Comparison of ENCODE assay signal across 8 mouse cellular contexts in genomic region chr12:80153687-80154326, GRCm38 (mm10). TPM values are rescaled to one million over a fixed set of nuclear protein-coding genes. Genes with fewer than 3 reads are reported as not detected.
DNase-seq lines count a peak whose midpoint lies in the region; ATAC-seq and TF ChIP-seq lines count a peak whose summit lies in the region.

No protein-coding gene starts in this region.

- no peak overlapping the region for H3K27ac ChIP-seq in midbrain, embryonic 10.5 days (replicated peaks)
- H3K27ac ChIP-seq in midbrain, embryonic 15.5 days, result no peak overlapping the region
- H3K27ac ChIP-seq in lung, embryonic 14.5 days (ENCODE audit: low read depth), result no peak overlapping the region

- DNase-seq in cerebellum, adult 18-20 months, result peak; percentile 53 to 58
- no peak for DNase-seq in cerebellum, adult 11-12 months
- DNase-seq in midbrain, embryonic 10.5 days (ENCODE audit: low spot score), result peak; percentile 49
- peak; percentile 67 to 71 for DNase-seq in adrenal gland, postnatal 36 days
- DNase-seq in gastrocnemius, postnatal 10 days, result peak; percentile 60
- DNase-seq in lung, embryonic 14.5 days, result peak; percentile 85
- DNase-seq in spleen, postnatal 36 days (ENCODE audit: low spot score in 2 of 2), result peak; percentile 30 to 58

- H3K27me3 ChIP-seq in midbrain, embryonic 10.5 days (ENCODE audit: low read depth, poor library complexity, severe bottlenecking), result no peaks in the 10 kb centered on the region
- H3K27me3 ChIP-seq in midbrain, embryonic 15.5 days (replicated peaks), result no peaks in the 10 kb centered on the region
- no peaks in the 10 kb centered on the region for H3K27me3 ChIP-seq in lung, embryonic 14.5 days (ENCODE audit: insufficient read depth, low read length)

- no peak overlapping the region for H3K4me2 ChIP-seq in midbrain, embryonic 15.5 days
- no peak overlapping the region for H3K4me2 ChIP-seq in lung, embryonic 14.5 days

- TF ChIP-seq CTCF in lung, embryonic 14.5 days (IDR thresholded peaks at IDR 0.05; ENCODE audit: low read depth), result peak; percentile 84

- no peak overlapping the region for H3K4me3 ChIP-seq in midbrain, embryonic 10.5 days
- H3K4me3 ChIP-seq in midbrain, embryonic 15.5 days, result no peak overlapping the region
- no peak overlapping the region for H3K4me3 ChIP-seq in lung, embryonic 14.5 days (ENCODE audit: low read depth, low read length)

- peaks cover 7% of the 10 kb centered on the region for H3K4me1 ChIP-seq in midbrain, embryonic 10.5 days
- H3K4me1 ChIP-seq in midbrain, embryonic 15.5 days, result no peaks in the 10 kb centered on the region
- no peaks in the 10 kb centered on the region for H3K4me1 ChIP-seq in lung, embryonic 14.5 days (ENCODE audit: insufficient read depth)

- no peaks in the 10 kb centered on the region for H3K36me3 ChIP-seq in midbrain, embryonic 10.5 days
- no peaks in the 10 kb centered on the region for H3K36me3 ChIP-seq in midbrain, embryonic 15.5 days (replicated peaks)
- no peaks in the 10 kb centered on the region for H3K36me3 ChIP-seq in lung, embryonic 14.5 days (ENCODE audit: insufficient read depth)

- 43% methylated on average over 10 of the region's 10 CpGs for WGBS in midbrain, embryonic 10.5 days
- WGBS in midbrain, embryonic 15.5 days, result 44% methylated on average over 10 of the region's 10 CpGs
- 38% methylated on average over 10 of the region's 10 CpGs for WGBS in lung, embryonic 14.5 days

- H3K9ac ChIP-seq in midbrain, embryonic 15.5 days, result no peak overlapping the region
- no peak overlapping the region for H3K9ac ChIP-seq in lung, embryonic 14.5 days

- no peak for ATAC-seq in midbrain, embryonic 15.5 days (replicated peaks)
- no peak for ATAC-seq in lung, embryonic 14.5 days (ENCODE audit: insufficient read depth)

- H3K9me3 ChIP-seq in midbrain, embryonic 10.5 days (replicated peaks), result peaks cover 9% of the 10 kb centered on the region; the same call in 1 of the 2 replicates
- no peaks in the 10 kb centered on the region for H3K9me3 ChIP-seq in midbrain, embryonic 15.5 days
- no peaks in the 10 kb centered on the region; the same call in 1 of the 2 replicates for H3K9me3 ChIP-seq in lung, embryonic 14.5 days (ENCODE audit: low read depth, low read length)

RNA-seq across cellular contexts. Expression of gene Zfp36l1, which starts 41.0 kb away (rescaled TPM):
- 127 and 141 TPM in 2 replicates for polyA plus RNA-seq in midbrain, embryonic 10.5 days (2016; fragmentation: Nextera tagmentation; extraction: Ambion mirVana)
- 37.1 and 41.4 TPM in 2 replicates for polyA plus RNA-seq in midbrain, embryonic 15.5 days (2015; fragmentation: Nextera tagmentation; extraction: Ambion mirVana)
- total RNA-seq in adrenal gland, postnatal 36 days (2021), result 100 to 1,000 TPM; 230 to 283 TPM
- total RNA-seq in gastrocnemius, postnatal 10 days (2021), result 10 to 100 TPM; 80.4 to 90.5 TPM
- 190 and 192 TPM in 2 replicates for polyA plus RNA-seq in lung, embryonic 14.5 days (2014; fragmentation: Nextera tagmentation; extraction: Ambion mirVana)
